Mouse (Mus musculus): ENCODE measurements around the gene Ankrd45.
A peak's percentile ranks its signal among the peaks of the same experiment; 100 is the strongest.
"Not testable (repeated sequence)": the region's sequence is repeated elsewhere in the genome, so short reads cannot be mapped to it uniquely, and the experiment has no call there.

The Ankrd45 gene

GRCm38 (mm10) chr1:161142531-161143159 is at the start of gene Ankrd45:
Ankrd45 (plus strand) TSS chr1:161142691.
- peak; percentile 49 for DNase-seq (ENCODE audit: low spot score)

GRCm38 (mm10) chr1:161099721-161100405 is 42.6 kb upstream of the Ankrd45 start:
- no peak for DNase-seq (ENCODE audit: low spot score)

DNA sequence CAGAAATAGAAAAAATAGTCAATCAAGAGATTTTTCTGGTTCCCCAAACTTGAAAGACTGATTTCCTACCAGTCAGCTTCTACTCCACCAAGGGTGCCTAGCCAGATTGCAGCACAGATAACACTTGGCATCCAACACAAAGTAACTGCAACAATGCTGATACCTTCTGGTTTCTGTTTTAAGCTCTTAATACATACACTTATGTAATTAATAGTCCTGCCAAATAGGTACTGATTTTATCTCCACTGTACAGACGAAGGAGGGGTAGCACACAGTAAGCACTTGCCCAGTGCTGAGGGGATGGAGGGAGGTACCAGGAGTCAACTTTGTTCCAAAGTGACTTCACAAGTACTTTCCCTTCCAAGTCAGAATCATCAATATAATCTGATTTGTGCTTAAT is 38.6 kb upstream of the Ankrd45 start:
- no peak for DNase-seq (ENCODE audit: low spot score)

DNA sequence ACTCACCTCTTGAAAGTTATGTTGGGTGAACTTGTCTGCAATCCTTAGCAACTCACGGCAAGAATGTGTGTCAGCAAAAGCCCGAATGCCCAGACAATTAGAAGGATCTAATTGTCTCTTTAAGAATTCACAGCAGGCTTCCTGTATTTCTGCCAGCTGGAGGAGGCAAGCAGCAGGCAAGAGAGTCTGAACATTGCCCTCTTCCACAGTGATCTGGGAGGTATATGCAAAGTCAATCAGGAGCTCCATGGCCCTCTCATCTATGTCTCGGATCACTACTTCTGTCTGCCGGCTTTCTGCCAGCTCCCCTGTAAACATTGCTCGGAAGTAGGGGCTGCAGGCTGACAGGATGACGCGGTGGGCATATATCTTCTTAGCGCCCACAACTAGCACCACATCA is 33.3 kb upstream of the Ankrd45 start:
- DNase-seq (ENCODE audit: low spot score): no peak

DNA sequence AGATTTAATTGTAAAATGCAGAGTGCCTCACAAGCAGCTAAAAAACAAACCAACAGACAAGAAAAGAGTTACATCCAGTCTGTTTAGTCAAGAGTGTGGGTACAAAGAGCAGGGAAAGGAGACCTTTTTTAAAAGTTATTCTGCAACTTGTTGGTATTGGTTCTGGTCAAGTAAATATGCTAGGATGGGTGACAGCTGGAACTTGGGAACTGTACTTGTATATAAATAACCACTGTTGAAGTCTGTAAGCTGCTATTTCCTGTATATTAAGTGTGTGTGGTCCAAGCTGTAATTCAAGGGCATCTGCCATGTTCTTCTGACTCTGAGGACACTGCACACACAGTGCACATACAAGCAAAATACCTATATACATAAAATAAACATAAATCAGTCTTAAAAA is 27.9 kb upstream of the Ankrd45 start:
- no peak for DNase-seq (ENCODE audit: low spot score)

- no peak for DNase-seq (ENCODE audit: low spot score)
Measured at GRCm38 (mm10) chr1:161122661-161123418, 19.7 kb upstream of the Ankrd45 start.

DNA sequence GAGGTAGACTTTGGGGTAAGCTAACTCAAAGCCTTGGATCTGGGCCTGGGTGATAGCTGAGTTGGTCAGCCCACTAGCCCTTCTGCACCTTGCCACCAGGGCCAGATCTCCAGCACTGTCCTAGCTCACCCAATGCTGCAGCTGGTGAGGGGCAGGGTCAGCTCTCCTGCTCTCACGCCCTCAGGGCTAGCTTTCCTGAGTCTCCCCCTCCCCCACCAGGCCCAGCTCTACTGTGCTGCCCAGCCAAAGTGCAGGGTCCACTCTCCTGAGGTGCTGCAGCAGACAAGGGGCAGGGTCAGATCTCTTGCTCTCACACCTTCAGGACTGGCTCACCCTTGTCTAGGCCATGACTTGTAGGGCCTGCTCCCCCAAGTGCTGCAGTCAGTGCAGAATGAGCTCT is 16.0 kb upstream of the Ankrd45 start:
- no peak for DNase-seq (ENCODE audit: low spot score)

DNA sequence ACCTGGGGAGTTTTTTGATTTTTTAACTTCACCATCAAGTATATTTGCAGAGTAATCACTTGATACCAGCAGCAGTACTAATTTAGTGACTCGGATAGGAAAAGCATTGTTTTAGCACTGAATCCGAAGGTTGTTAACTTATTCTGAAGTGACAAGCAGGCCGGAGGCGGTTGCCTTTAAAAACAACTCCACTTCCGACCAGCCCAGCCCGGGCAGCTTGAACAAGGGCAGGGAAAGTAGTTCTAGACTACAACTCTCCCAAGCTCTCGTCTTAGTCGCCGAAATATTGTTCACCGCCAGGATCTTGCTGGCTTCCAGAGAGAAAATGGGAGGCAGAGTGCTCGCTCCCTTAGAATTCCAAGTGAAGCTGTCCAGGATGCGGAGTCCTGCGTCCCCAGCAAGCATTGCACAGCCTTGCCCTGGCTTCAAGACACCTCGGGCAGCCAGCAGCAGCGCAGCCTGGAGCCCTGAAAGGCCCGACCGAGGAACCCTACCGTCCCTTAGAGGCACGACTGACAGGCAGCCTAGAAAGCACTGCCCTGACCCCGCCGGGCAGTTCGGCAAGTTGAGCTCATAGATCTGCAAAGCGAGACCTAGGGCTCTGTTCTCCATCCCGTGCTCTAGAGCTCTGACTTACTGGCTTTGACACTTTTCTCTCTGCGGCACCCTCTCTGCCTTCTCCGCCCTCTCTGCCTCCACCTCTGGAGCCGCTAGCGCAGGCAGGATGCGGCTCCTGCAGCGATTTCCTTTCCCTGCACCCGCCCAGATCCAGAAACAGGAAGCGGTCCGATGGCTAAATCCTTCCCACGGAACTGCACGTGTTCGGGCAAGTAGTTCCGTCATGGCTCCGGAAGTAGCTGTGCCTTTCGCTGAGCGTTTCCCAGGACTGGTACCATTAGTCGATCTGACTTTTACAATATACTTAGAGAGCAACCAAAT is 11.5 kb upstream of the Ankrd45 start, which contains the start of gene Klhl20:
Gene Klhl20 (minus strand): TSS at position 786 of the 939 bp plus-strand sequence.
- DNase-seq (ENCODE audit: low spot score): peak; percentile 91

DNA sequence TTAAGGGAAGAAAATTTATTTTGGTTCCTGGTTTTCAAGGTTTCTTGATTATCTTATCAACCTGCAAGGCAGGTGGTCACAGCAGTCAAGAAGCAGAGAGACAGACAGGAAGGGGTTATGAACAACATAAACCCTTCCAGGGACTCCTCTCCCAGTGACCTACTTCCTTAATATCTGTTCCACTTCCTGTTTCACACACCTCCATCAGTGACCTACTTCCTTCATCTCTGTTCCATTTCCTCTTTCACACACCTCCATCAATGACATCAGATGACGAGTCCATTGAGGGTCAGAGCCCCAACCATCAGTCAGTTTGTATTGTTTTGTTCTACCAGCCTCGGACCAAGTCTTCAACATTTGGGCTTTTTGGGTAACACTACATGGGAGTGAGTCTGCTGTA is 3.0 kb upstream of the Ankrd45 start:
- no peak for DNase-seq (ENCODE audit: low spot score)

DNA sequence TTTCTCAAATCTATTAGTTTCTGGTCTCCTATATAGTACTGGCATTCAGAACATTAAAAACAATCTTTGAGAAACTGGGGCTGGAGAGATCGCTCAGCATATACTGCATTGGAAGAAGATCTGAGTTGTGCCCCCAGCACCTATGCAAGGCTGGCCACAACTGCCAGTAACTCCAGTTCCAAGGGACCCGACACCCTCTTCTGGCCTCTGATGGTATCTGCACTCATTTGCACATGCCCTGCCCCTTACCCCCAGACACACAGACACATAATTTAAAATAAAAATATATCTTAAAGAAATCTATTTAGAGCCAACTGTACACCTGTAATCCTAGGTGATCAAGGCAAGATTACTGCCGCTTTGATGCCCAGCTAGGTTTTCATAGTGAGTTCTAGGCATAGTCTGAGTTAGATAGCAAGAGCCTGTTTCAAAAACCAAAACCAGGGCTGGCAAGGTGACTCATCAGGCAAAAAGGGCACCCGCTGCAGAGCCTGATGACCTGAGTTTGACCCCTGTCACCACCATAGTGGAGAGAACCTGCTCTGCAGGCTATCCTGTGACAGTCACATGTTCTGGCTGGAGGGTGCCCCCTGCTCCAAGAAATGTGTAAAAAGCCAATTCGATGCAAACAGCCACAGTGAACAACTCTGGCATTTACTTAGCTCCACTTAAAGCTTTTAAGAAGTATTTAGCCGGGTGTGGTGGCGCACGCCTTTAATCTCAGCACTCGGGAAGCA is 2.3 kb upstream of the Ankrd45 start:
- no peak for DNase-seq (ENCODE audit: low spot score)

DNA sequence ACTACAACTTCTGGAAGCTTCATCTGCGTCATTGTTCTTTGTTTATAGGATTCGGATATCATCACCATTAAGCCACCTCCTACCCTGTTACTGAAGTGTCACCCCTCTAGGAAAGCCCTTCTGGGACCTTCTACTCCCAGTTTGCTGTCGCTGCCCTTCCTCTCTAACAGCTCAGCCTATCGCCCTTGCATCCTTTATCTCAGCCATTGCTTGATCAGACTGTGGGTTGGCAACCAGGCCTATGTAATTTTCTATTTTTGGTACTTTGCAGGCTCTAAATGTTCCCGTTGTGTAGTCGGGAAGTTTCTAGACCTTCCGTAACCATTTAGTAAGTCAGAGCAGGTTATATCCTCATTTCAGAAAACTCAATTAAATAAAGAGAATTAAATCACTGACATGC is 725 bp downstream of the Ankrd45 start:
- DNase-seq (ENCODE audit: low spot score): no peak

DNA sequence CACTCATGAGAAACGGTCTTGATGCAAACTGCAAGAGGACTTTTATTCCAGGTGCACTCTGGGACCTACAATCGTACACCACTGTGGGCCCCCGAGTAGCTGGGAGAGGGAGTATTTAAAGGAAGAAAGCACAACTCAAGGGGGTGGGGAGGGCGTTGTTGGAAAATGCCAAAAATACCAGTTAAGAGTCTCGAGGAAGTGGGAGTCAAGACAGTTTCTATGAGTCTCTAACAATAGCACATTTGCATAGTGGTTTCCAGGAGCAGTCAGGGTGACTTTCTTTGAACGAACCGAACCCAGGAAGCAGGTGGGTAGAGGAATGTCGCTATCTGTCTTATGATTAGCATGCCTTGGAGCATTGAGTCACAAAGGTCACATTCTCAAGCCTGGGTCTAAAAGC is 3.1 kb downstream of the Ankrd45 start:
- DNase-seq (ENCODE audit: low spot score): not testable (repeated sequence)

GRCm38 (mm10) chr1:161147888-161148287 is 5.4 kb downstream of the Ankrd45 start:
- DNase-seq (ENCODE audit: low spot score): no peak

DNA sequence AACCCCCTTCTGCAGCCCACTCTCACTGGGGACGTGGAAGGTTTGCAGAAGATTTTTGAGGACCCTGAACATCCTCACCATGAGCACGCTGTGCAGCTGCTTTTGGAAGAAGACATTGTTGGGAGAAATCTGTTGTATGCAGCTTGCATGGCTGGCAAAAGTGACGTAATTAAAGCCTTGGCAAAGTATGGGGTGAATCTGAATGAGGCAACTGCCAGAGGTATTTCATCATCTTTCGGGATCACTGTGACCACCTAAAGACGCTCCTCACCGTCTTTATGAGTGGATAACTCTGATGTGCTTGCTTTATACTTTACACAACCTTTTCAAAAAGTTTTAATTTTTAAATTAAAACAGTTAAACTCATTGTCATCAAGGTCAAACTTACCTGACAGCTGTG is 8.6 kb downstream of the Ankrd45 start:
- no peak for DNase-seq (ENCODE audit: low spot score)

GRCm38 (mm10) chr1:161156546-161156945 is 14.1 kb downstream of the Ankrd45 start:
- no peak for DNase-seq (ENCODE audit: low spot score)

GRCm38 (mm10) chr1:161159214-161159613 is 16.7 kb downstream of the Ankrd45 start, which contains the start of gene Tex50:
Tex50 (minus strand) TSS chr1:161159314.
- DNase-seq (ENCODE audit: low spot score): no peak

- no peak for DNase-seq (ENCODE audit: low spot score)
Measured at GRCm38 (mm10) chr1:161160266-161160665, 17.8 kb downstream of the Ankrd45 start.

GRCm38 (mm10) chr1:161170651-161171050 is 28.2 kb downstream of the Ankrd45 start:
- peak; percentile 74 for DNase-seq (ENCODE audit: low spot score)

GRCm38 (mm10) chr1:161180674-161181073 is 38.2 kb downstream of the Ankrd45 start:
- DNase-seq (ENCODE audit: low spot score): peak; percentile 19

- no peak for DNase-seq (ENCODE audit: low spot score)
Measured at GRCm38 (mm10) chr1:161182386-161182785, 39.9 kb downstream of the Ankrd45 start.

DNA sequence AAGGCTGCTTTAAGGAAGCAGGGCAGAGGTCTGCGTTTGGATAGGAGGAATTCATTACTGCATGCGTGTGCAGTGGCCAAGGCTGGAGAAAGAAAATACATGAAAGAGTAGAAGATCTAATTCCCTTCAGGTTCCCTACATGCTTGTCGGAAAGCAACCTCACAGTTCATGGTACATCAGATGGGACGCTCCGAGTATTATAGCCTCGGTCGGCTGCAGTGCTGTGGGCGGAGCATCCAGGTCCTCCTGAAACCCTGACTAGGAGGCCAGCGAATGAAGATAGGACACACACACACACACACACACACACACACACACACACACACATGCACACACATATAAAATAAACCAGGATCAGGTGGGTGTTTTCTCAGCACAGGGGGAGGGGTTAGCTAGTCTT is 41.2 kb downstream of the Ankrd45 start:
- no peak for DNase-seq (ENCODE audit: low spot score)

Data from ovary, postnatal 36 days (tissue).